Mouse (Mus musculus) megakaryocyte, embryonic 14.5 days (primary cell): ENCODE measurements around the gene Dis3l2.

Source experiments
- FLI1 ChIP-seq: IDR thresholded peaks from 2 replicates; pipeline ENCODE4 v1.6.1; 2012; ENCODE audit warnings: low read length, inconsistent platforms, mixed read lengths
- GATA1 ChIP-seq: IDR thresholded peaks from 3 replicates; pipeline ENCODE4 v1.6.1; 2012; ENCODE audit warnings: mixed read lengths, low read length, inconsistent platforms, borderline replicate concordance

DNA sequence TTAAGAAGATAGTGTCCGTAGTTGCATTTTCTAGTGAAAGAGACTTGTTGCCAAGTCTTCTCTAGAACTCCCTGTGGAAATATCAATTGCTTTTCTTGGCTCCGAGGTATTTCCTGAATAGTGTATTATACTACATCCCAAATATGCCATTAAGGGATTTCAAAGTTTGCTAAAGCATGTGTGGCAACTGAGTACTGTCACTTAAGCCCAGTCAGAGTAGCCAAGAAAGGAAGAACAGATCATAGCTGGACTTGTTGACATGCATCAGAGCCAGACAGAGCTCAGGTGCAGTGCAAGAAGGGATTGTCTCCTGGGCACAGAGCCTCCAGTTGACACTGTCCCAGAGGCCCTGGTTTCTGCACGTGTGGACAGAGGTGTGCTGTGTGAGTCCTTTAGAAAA lies 108.1 kb downstream of the Dis3l2 start:
- TF ChIP-seq GATA1 (no peak), FLI1 (no peak)
